Mouse (Mus musculus): Measurements from ENCODE around the gene Atxn1.
A peak's percentile ranks its signal among the peaks of the same experiment; 100 is the strongest.

The Atxn1 gene

DNA sequence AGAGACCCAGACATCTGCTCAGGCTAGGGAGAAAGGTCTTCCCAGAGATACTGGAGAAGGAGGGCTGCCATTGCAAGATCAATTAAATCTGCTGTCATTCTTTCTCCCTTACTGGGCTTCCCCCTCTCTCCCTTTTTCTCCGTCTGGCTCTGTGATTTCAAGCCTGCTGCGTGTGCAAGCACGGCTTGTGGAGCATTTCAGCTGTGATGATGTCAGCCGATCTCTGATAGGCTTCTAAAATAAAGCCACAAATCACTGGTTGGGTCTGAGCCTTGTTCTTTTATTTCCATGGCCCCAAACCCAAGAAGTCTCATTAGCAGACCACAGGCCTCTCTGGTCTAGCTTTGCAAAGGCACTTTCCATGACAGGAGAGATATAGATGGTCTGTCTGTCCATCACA, 399.9 kb downstream of the Atxn1 start:
- DNase-seq, result peak in 1 of 2 experiments; percentile 7

DNA sequence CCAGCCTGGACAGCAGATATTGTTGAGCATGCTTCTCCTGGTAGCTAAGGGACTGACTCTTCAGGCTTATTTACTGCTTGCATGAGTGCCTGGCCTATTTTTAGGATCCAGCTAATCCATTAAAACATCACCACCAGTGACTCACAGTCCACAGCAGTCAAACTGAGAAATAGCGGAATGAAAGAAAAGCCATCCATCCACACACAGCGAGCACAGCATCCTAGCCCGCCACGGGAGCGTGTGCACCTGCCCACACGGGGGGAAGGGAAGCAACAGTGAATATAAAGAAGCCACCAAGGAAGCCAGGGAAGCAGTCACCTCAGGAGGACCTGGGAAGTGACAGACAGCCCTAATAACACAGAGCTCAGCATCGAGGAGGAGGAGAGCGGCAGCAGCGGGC, 402.8 kb downstream of the Atxn1 start:
- DNase-seq, result peak in 1 of 2 experiments; percentile 15

DNA sequence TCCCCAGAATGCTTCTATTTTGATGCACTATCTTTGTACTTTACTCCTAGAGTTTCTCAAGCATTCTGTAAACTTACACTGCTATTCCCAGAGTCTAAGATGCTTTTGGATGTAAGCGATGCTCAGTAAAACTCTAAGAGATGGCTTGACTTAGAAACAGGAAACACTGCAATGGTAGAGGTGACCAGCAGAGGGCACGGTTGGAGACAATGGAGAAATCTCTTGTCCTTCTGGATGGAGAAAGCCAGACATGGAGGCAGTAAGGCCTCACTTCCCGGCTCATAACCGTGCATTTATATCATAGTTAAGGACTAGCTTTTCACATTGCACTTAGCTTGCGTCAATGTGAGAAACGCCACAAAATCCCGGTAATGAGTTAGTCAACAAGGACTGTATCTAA, 404.3 kb downstream of the Atxn1 start:
- DNase-seq, result peak; percentile 31 to 33

DNA sequence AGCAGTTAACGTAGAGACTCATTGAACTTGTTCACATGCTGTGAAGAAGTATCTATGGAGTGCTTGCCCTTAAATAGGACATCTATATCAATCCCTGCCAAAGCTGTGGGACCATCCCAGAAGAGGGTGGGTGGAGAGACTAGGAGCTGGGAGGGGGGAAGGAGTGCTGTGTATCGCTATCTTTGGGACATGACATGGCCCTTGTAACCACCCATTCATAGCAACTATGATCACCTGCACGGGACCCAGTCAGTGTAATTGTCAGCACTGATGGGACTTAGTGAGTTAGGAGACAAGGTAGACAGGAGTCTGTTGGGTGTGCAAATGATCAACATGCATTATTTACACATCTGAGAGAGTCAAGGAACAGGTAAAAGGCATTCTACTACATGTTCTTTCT, 405.6 kb downstream of the Atxn1 start:
- no peak for DNase-seq

DNA sequence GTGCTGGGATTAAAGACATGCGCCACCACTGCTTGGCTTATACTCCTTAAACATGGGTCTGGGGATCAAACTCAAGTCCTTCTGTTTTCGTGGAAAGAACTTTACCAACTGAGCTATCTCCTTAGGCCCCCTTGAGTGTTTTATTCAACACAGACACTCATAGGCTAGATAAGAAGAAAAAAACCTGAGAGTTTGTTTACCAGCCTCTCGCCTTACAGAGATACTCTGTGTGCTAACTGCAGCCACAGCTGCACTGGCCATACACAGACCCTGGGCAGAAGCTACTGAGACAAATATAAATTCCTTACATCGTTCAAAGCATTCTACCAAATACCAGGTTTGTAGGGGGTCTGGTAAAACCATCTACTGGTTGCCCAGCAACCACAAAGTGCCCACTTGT, 406.4 kb downstream of the Atxn1 start:
- no peak for DNase-seq

DNA sequence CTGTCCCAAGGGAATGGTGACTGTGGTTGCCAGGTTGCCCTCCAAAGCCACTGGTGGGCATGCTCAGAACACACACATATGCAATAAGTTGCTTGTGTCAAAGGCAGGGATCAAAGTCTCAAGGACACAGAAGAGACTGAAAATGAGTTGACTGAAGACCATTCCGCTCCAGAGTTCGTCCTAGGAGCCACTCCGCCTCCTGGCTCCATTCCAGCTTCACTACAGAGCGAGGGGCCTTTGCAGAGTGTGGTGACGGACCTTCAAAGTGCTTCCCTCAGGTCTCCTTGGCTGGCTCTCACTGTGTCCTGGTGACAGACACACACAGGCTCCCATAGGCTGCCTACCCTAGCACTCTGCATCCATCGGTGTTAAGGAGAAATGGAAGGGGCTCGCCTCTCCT, 411.1 kb downstream of the Atxn1 start:
- peak; percentile 63 to 81 for DNase-seq

DNA sequence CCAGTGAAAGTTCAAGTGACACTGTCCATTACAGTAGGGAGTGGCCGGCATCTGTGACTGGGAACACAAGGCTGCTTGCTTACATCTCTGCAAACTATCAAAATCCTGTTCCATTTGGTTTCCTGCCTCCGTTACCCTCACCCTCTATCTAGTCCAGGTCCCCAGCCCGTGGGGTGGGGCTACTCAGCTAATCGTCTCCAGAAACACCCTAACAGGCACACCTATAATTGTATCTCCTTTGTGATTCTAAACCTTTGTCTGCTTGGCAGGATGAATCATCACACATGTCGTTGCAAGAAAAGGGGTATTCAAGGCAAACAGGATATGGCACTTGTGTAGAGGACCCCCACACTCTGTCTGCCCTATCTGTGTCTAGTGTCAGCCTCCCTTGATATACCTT, 417.3 kb downstream of the Atxn1 start:
- no peak for DNase-seq

DNA sequence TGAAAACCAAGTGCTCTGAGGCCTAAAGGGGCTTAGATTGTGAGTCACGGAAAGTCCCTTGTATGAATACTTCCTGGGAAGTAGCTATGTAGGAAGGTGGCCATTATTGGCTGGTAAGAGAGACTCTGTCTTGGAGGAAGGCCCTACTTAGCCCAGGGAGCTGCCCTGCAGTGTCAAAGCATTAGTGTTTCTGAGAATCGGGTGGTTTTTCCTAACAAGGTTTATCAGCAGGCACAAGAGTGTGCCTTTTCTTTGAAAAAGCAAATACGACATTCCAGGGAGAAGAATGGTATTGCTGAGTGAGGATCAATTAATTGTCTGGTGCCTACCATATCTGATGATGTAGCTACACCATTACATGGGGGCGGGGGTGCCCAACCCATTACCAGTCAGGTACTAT, 417.9 kb downstream of the Atxn1 start:
- no peak for DNase-seq

DNA sequence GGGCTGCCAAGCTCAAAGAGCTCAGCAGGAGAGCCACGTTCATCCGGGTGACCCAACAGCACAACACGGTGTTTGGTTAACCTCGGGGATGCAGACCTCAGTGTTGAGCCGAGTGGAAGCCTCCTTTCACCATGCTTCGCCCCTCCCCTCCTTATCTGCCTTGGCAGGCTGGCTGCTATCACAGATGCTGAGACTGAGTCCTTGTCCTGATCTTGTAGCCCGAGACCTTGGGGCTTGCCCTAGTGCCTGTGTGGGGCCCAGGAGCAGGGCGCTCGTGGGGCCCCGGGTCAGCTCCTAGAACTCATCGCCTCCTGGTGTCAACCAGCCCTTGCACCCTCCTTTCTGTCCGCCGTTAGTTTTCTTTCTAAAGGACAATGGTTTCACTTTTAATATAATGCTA, 418.8 kb downstream of the Atxn1 start:
- DNase-seq, result no peak

DNA sequence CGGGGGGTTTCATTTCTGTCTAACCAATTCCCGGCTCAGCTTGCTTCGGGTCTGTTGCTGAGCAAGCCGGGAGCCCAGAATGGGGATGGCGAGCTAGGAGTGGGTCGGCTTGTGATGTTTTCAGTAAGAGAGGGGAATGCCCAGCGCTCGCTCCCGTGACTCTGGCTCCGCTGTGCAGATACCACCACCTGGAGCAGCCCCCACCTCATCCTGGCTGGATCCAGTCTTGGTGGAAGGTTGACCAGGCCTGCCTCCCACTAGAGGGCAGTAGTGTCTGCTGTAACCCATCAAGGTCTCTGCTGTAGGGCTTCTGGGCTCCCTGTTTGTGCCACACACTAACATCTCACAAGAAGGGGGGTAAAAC, 425.6 kb downstream of the Atxn1 start:
- DNase-seq, result peak; percentile 78 to 84

DNA sequence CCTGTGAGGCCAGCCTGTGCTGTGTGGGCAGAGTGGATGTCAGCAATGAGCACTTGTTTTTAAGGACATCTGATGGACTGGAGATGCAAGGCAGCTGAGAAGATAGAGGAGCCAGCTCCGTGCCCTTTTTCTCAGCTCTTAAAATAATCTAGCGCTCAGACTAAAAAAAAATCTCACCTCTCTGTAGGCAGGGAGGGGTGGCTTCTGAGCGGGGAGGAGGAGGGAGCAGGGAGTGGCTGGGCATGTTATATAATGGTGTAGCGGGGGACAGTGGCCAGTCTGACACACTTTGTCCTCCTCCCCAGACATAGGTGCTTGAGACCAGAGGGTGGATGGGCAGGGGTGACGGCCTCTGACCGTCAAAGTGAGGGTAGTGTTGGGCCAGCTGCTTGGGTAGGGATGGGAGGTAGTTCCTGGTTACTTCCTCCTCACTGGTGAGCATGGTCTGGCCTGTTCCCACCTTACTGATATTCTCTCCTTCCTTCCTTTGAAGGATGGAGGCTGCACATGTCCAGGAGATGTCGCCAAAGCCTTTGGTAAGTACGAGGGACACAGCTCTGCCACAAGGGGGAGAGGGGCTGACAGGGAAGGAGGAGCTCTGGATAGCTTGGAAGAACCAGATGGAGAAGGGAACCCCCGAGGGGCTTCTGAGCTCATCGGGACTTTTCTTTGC, 426.1 kb downstream of the Atxn1 start:
- peak; percentile 64 to 72 for DNase-seq

DNA sequence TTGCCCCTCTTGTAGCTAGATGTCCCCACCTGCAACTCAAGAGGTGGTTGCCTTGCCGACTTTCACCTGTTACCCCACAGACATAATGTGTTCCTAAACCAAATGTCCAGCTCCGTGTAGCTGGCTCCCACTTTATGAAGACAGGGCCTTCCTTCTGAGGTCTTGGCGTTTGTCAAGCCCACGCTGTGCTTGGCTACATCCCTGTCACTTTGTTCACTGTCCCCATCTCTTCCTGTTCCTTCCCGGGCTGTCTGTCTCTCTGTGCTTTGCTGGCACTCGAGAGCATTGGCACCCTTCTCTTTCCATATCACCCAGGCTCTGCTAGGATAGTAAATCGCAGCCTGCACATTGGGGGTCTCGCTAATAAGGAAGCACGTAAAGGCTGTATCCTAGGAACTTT, 426.7 kb downstream of the Atxn1 start:
- no peak for DNase-seq

DNA sequence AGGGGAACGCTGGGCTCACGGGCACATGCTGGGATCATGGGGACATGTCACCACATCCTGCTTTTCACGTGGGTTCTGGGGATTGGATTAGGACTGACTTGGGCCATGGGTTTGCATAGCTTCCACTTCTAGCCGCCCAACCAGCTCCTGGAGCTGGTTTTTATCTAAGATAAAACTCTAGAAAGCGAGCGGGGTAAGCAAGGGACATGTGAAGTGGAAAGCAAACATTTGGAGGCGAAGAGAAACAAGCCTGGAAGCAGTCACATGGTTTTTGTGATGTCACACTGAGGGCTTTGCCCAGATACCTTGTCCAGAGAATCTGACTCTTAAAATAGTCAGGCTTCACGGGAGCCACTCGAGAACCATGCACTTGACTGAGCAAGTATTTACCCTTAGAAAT, 427.7 kb downstream of the Atxn1 start:
- no peak for DNase-seq

DNA sequence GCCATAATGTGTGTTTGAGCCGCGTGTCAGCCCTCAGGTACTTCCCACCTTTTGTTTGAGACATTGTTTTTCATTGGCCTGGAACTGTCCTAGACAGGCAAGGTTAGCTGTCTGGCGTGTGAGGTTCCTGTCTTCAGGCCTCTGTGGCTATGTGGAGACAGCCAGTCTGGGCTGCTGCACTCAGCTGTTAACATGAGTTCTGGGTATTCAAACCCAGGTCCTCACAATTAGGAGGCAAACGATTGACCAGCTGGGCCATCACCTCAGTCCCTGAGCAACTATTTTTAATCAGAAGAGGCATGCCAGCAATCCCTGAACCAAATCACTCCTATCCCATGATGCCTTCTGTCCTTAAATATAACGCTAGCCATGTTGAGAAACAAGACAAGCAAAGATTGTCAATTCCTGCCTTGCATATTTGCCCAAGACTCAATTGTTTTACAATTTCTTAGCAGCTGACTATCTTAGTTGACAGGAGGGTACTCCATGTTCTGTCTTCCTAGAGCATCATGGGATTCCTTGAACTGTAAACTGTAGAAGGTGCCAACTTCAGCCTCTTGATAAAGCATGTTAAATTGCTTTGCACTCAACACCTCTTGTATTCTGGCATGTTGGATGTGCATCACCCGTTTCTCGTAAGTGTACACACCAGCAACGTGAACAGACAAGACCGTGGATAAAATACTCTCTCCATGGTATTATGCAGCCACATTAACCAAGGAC, 428.9 kb downstream of the Atxn1 start:
- no peak for DNase-seq

DNA sequence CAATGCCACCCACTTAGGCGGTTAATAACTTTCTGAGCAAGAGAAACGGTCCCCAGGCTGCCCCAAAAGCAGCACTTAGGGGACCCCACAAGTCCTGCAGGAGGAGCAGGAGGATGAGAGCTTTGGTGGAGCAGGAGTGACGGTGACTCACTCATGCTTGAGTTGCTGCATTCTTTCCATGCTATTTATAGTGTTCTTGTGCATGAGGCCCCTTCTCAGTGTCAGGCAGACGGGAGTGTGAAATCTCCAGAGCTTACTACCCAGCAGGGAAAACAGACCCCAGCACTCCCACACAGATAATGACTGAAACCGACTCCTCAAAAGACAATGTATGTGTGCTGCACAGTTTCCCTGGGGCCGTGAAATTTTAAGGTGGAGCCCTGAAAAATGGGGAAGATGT, 434.1 kb downstream of the Atxn1 start:
- no peak for DNase-seq

DNA sequence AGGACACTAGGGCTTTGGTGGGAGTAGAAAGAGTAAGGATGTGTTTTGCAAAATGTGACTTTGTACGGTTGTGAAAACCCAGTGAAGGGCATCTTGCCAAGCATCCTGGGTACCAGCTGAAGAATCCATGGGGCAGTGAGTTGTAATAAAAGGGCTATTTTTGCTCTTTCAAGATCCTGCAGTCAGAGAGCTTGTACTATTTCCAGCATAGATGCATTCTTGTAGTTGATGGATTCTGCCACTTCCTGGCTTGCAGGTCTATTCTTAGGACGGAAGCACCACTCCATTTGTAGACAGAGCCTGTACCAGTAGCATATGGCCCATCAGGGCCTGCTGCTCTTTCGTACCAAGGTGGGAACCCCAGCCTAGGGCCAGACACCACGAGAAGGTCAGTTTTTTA, 436.0 kb downstream of the Atxn1 start:
- no peak for DNase-seq

DNA sequence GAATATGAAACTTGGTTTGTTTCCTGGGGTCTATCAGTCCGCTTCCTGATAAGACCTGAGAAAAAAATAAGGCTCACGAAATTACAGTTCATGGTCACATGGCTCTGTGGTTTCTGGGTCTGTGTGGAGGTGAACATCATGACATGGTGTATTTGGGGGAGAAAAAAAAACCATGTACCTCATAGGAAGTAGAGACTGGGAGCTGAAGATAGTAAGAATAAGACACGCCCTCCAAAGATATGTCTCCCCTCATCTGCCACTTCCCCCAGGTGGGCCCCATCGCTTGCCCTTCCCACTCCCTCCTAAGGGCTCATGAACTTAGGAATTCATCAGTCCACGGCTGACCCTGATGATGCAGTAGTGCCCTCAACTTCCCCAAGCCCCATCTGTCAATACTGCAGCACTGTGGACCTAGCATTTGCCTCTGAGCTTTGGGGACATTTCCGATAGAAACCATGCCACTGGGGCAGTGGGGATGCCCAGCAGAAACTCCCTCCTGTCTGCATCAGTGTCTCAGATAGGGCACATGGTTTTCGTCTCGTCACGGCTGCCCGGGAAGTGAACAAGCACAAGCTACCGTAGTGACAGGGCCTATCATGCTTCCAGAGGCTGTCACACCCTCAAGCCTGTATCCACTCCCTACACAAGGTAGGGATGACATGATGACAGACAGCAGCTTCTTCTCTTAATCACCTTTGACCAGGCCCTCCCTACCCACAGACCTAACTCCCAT, 437.4 kb downstream of the Atxn1 start:
- DNase-seq, result no peak

DNA sequence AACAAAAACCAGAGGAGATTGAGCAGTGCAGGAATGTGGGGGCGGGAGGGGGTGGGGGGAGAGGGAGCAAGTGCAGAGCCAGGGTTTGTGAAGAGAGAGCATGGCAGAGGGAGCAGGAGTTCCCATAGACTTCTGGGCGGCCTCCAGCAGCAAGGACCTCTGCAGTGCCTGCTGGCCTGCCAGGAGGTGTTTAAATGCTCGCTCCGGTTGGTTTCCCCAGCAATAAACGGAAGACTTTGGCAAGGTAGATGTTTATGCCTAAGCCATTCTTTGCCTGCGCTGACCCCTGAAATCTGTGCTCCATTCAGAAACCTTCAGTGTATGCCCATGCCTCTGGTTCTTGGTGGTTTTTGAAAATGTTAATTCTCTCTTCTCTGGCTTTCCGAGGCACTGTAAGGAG, 438.6 kb downstream of the Atxn1 start:
- peak; percentile 81 to 92 for DNase-seq

DNA sequence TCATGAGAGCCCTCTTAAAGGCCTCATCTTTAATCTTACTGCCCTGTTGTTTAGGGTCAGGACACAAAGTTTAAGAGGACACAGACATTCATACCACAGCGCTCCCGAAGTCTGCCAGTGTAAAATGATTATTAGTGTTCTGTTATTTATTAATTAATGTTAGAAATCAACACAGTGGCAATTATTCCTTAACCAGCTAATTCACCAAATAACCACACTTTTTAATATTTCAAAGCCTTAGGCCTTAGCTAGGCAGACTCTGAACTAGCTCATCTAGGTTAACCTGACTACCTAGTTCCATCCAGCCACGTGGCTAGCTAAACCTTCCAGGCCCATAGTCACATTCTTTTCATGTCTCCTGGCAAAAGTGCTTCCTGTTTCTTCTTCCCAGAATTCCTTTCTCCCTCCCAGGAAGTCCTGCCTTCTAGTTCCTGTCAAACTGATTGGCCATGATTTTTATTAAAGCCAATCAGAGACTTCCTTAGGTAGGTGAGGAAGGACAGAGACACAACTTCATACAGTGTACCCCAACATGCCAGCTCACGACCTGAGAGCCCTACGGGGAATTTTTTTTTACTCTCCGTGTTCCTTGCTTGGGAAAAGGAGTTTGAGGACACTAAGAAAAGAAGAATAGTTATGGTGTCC, 439.9 kb downstream of the Atxn1 start:
- DNase-seq, result no peak

DNA sequence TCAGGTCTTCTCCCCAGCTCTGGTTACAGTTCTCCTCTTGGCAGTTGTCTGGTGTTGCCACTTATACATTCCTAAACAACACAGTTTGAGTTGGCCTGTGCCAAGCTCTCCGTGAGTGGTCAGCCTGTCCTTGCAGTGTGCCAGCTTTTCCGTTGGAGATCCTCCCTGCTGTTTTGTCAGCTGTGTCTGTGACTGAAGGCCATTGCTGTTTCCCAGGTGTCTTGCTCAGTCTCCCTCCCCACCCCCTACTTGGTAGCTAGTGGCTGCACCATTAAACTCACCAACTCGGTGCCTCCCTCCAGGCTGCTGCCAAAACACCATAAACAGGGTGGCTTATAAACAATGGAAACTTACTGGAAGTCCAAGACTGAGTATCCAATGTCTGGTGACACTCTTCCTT, 440.5 kb downstream of the Atxn1 start:
- peak; percentile 53 to 71 for DNase-seq

DNA sequence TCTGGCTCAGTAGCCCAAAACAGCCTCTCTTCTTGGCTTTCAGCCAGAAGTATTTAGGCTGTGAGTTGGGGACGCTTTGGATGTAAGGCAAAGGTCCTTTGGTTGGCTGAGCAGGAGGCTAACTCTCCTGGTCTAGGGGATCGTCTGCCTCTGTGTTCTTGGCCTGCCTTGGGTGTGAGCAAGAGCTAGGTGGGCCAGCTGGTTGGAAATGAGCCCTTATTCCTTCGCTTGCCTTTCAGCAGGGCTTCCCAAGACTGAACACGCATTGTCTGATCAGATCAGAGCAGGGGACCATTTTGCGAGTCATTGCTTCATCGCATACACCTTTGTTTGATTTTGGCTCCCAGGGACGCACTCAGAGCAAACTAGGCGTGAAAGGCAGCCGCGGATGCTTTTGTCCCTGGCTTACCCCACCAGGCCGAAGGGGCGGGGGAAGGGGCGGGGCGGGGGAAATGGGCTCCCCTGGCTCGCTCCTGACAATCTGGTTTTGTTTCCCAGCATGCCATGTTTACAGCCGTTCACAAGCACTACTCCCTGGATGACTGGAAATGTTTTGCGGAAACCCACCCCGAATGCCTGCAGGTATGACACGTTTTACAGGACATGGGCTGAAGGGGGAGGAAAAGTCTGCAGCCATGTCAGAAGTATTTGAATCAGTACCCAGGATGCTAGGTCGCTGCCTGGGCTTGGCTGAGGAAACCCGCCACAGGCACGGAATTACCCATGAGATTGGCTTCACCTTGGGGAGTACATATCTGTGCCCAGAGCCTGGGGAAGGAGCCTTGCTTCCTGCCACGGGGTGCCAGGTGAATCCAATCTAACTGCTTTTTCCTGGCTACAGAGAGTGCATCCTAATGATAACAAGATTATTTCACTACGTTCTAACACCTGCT, 448.1 kb downstream of the Atxn1 start:
- peak; percentile 59 to 79 for DNase-seq

DNA sequence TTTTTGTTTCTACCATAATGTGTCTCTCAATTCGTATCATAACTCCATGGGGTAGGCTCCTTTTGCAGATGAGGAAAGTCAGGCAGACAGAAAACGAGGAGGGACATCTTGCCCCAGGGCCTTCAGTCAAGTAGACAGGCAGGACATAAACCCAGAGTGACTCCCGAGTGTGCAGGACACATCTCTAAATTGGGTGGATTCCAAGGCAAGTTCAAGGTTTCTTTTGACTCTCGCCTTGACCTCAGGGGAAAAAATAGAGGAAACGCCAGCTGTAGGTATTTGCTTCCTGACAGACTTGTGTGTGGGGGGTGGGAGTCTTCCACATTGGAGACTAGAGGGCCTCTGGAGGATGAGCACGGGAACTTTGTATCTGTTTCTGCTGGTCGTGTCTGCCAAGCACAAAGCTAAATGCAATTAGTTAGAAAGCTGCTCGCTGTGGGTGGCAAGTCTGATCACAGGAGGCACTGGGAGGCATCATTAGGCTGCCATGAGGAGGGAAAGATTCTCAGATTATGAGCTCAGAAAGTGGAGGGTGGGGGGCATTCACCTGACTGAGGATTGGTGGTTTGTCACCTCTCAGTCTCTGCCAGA, 449.9 kb downstream of the Atxn1 start:
- DNase-seq, result no peak

Measured in kidney, postnatal 25 days (tissue).